In the genomic region with DNA sequence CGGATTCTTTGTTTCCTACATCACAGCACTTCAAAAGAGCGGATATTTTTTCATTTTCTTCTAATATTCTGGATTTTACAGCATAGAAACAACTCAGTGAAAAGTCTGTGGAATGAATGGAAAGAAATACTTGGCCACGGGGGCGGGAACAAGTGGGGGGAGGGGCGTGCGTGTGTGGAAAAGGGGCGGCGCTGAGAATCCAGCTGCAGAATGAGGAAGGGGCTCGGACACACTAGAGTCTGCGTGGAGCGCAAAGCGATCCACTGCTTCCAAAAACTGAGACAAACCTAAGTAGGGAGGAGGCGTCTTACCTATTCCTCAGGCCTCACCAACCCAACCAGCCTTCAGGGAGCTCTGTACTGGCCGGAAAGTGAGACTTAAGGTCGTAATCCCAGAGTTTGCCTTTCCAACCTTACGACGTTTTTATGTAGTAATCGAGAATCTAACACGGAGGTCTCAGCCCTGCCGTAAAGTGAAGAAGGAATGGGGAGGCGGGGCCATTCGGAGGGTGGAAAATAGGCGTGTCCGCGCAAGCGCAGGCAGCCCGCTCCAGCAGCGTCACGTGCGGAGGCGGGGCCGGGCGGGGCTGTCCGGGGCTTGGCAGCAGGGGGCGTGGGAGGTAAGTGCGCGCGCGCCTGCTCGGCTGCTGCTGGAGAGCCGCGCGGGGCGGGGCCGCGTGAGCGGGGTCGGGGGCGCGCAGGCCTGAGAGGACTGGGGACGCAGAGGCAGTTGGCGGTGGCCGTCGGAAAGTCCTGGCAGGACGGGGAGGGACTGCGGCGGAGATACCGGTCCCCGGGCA, we compare ENCODE assay signal across 8 mouse cellular contexts. TPM values are rescaled to one million over a fixed set of nuclear protein-coding genes. Genes with fewer than 3 reads are reported as not detected.
DNase-seq lines count a peak whose midpoint lies in the region; ATAC-seq lines count a peak whose summit lies in the region.

A gene (minus strand): TSS at position 444 of the 799 bp plus-strand sequence.
A gene (plus strand): TSS at position 630 of the 799 bp plus-strand sequence.

- peak within 1 kb of the TSS; percentile 89 for H3K9ac ChIP-seq in forebrain, embryonic 14.5 days (ENCODE audit: low read length)
- peak within 1 kb of the TSS; percentile 81 for H3K9ac ChIP-seq in neural tube, embryonic 15.5 days (replicated peaks)

- WGBS in forebrain, embryonic 14.5 days: 1% methylated on average over 59 of the region's 59 CpGs
- WGBS in neural tube, embryonic 15.5 days: under 1% methylated on average over 59 of the region's 59 CpGs

- H3K4me2 ChIP-seq in forebrain, embryonic 14.5 days (ENCODE audit: low read length): peak within 1 kb of the TSS; percentile 79
- peak within 1 kb of the TSS; percentile 74 for H3K4me2 ChIP-seq in neural tube, embryonic 15.5 days

- H3K27me3 ChIP-seq in forebrain, embryonic 14.5 days (replicated peaks; ENCODE audit: control insufficient read depth, insufficient read depth, low read length): no peaks in the 10 kb centered on the region
- no peaks in the 10 kb centered on the region for H3K27me3 ChIP-seq in neural tube, embryonic 15.5 days (replicated peaks)

- peaks cover 6% of the 10 kb centered on the region; the same call in 1 of the 2 replicates for H3K4me1 ChIP-seq in forebrain, embryonic 14.5 days (ENCODE audit: control insufficient read depth, insufficient read depth, low read length)
- peaks cover 10% of the 10 kb centered on the region for H3K4me1 ChIP-seq in neural tube, embryonic 15.5 days

- peak; percentile 99 for DNase-seq in ES-CJ7 (ENCODE audit: low read depth, low spot score)
- peak; percentile 100 for DNase-seq in cerebellum, adult 11 months
- peak; percentile 99 for DNase-seq in forebrain, embryonic 14.5 days (ENCODE audit: low spot score)
- DNase-seq in heart, postnatal 14 days: peak; percentile 100
- peak; percentile 99 for DNase-seq in layer of hippocampus, adult 11-12 months (ENCODE audit: low spot score)
- peak; percentile 98 for DNase-seq in lung, adult 18-20 months
- DNase-seq in testis, postnatal 14 days (ENCODE audit: low spot score): peak; percentile 99

- ATAC-seq in forebrain, embryonic 14.5 days: peak; percentile 94
- ATAC-seq in neural tube, embryonic 15.5 days (ENCODE audit: low FRiP score): peak; percentile 95

- peak within 1 kb of the TSS; percentile 90 for H3K4me3 ChIP-seq in forebrain, embryonic 14.5 days (ENCODE audit: low read depth, low read length)
- H3K4me3 ChIP-seq in neural tube, embryonic 15.5 days (replicated peaks): peak within 1 kb of the TSS; percentile 96

- peak within 1 kb of the TSS; percentile 90 for H3K27ac ChIP-seq in forebrain, embryonic 14.5 days (ENCODE audit: low read depth, low read length)
- peak within 1 kb of the TSS; percentile 95 for H3K27ac ChIP-seq in neural tube, embryonic 15.5 days (replicated peaks)

- intact Hi-C loops in heart, postnatal 14 days (cut with DNase I): no loop called here

- no peaks in the 10 kb centered on the region for H3K9me3 ChIP-seq in forebrain, embryonic 14.5 days (replicated peaks; ENCODE audit: control insufficient read depth, low read length)
- no peaks in the 10 kb centered on the region for H3K9me3 ChIP-seq in neural tube, embryonic 15.5 days (replicated peaks)

- H3K36me3 ChIP-seq in forebrain, embryonic 14.5 days (ENCODE audit: control insufficient read depth, insufficient read depth, low read length): no peaks in the 10 kb centered on the region
- H3K36me3 ChIP-seq in neural tube, embryonic 15.5 days: no peaks in the 10 kb centered on the region

RNA-seq across cellular contexts. Expression of the first gene that starts in this region (rescaled TPM):
- polyA plus RNA-seq in forebrain, embryonic 14.5 days (2014; fragmentation: Nextera tagmentation; extraction: Ambion mirVana): 12.3 and 12.7 TPM in 2 replicates
- total RNA-seq in heart, postnatal 14 days (2021): 1 to 10 TPM; 6.3 to 7.8 TPM
- 8.4 and 11.3 TPM in 2 replicates for polyA plus RNA-seq in neural tube, embryonic 15.5 days (2015; fragmentation: Nextera tagmentation; extraction: Ambion mirVana)

RNA-seq across cellular contexts. Expression of the second gene that starts in this region (rescaled TPM):
- polyA plus RNA-seq in forebrain, embryonic 14.5 days (2014; fragmentation: Nextera tagmentation; extraction: Ambion mirVana): 18.8 and 21.9 TPM in 2 replicates
- 10 to 100 TPM; 13.7 to 19.8 TPM for total RNA-seq in heart, postnatal 14 days (2021)
- 21.1 and 23.8 TPM in 2 replicates for polyA plus RNA-seq in neural tube, embryonic 15.5 days (2015; fragmentation: Nextera tagmentation; extraction: Ambion mirVana)

Comparison
In these comparisons a context has a peak if more than half of its experiments do, and no peak if none do; other contexts are left out.
1. Peak in every context shown above with its lines: DNase-seq, ATAC-seq, H3K4me3 ChIP-seq and H3K27ac ChIP-seq.